14 mouse cellular contexts compared by ENCODE assay signal in genomic region chr19:21077771-21078548, GRCm38 (mm10).
DNase-seq lines count a peak whose midpoint lies in the region; ATAC-seq and TF ChIP-seq lines count a peak whose summit lies in the region.
"Had no signal": no experiment of that assay in that cellular context is flagged by ENCODE, and none has a peak within 500 bp of the region (broad histone marks: within the 10 kb centered on the region; RNA-seq: fewer than 3 reads in every experiment).

No protein-coding gene starts in this region.

- no peak for TF ChIP-seq POLR2A in heart, adult 2 months (IDR thresholded peaks at IDR 0.05; ENCODE audit: insufficient read depth, low read depth, low read length)

- no peaks in the 10 kb centered on the region; the same call in 1 of the 2 replicates for H3K27me3 ChIP-seq in heart, adult 2 months (ENCODE audit: control insufficient read depth, insufficient read depth, low read length)
- H3K27me3 ChIP-seq: heart, embryonic 13.5 days; intestine, embryonic 15.5 days had no signal

- intact Hi-C loops in heart, adult 2 months (cut with DNase I): no loop called here

- no peak overlapping the region for H3K9ac ChIP-seq in heart, adult 2 months (ENCODE audit: low read depth, low read length)
- H3K9ac ChIP-seq: heart, embryonic 13.5 days; intestine, embryonic 15.5 days had no signal

- H3K4me1 ChIP-seq in heart, adult 2 months (ENCODE audit: control insufficient read depth, insufficient read depth, low read length): no peaks in the 10 kb centered on the region; the same call in 1 of the 2 replicates
- H3K4me1 ChIP-seq: heart, embryonic 13.5 days; intestine, embryonic 15.5 days had no signal

- TF ChIP-seq CTCF in heart, adult 2 months (IDR thresholded peaks at IDR 0.05): peak; percentile 25; the same call in 1 of the 2 replicates

- H3K27ac ChIP-seq in heart, adult 2 months: no peak overlapping the region
- H3K27ac ChIP-seq: heart, embryonic 13.5 days; intestine, embryonic 15.5 days; left cerebral cortex, adult 2 months had no signal

- no peak for ATAC-seq in frontal cortex, adult (ENCODE audit: low TSS enrichment)
- ATAC-seq: intestine, embryonic 15.5 days had no signal

- no peak for TF ChIP-seq EP300 in heart, adult 2 months (IDR thresholded peaks at IDR 0.05; ENCODE audit: insufficient read depth, low read depth, low read length)

- no peak for DNase-seq in heart, adult 2 months
- no peak for DNase-seq in heart, adult 9 months (ENCODE audit: low spot score in 2 of 2)
- DNase-seq in NIH3T3 (ENCODE audit: low read depth): peak; percentile 87
- DNase-seq in fat pad, adult 2 months (ENCODE audit: extremely low read depth, low read depth, low spot score): peak; percentile 92
- peak; percentile 83 for DNase-seq in lung, postnatal 36 days
- DNase-seq in right cerebral cortex, postnatal 25 days: no peak
- no peak for DNase-seq in right cerebral cortex, postnatal 36 days (ENCODE audit: low spot score in 2 of 2)
- DNase-seq: cerebellum, postnatal 36 days; kidney, postnatal 36 days; right cerebral cortex, postnatal 4 days had no signal

- H3K36me3 ChIP-seq in heart, adult 2 months (ENCODE audit: control insufficient read depth, insufficient read depth, low read length): no peaks in the 10 kb centered on the region
- H3K36me3 ChIP-seq: heart, embryonic 13.5 days; intestine, embryonic 15.5 days had no signal

- H3K4me3 ChIP-seq in heart, adult 2 months: no peak overlapping the region
- H3K4me3 ChIP-seq: heart, embryonic 13.5 days; intestine, embryonic 15.5 days; left cerebral cortex, adult 2 months had no signal

- no peaks in the 10 kb centered on the region for H3K79me2 ChIP-seq in heart, adult 2 months (replicated peaks; ENCODE audit: control insufficient read depth, insufficient read depth, low read length)

- WGBS in heart, adult 2 months: 59% methylated on average over 7 of the region's 7 CpGs

Comparison
In these comparisons a context has a peak if more than half of its experiments do, and no peak if none do; other contexts are left out.
1. DNase-seq: peak in NIH3T3 (single experiment), fat pad, adult 2 months (single experiment) and lung, postnatal 36 days (single experiment); none in heart, adult 2 months (0 of 2), heart, adult 9 months (0 of 2), right cerebral cortex, postnatal 25 days (single experiment) and right cerebral cortex, postnatal 36 days (0 of 2).